Mouse (Mus musculus) cerebellum, adult 11-12 months (tissue): ENCODE measurements at regions not wholly inside any gene's neighbourhood (a gene's known extent, or its start where the extent isn't known, plus 50 kb on each side); places are given as distances from the start of the nearest gene placed in this dataset.
"Not testable (repeated sequence)": the region's sequence is repeated elsewhere in the genome, so short reads cannot be mapped to it uniquely, and the experiment has no call there.

Experiments used
- DNase-seq: peaks from one replicate; pipeline ENCODE4 v3.0.0; 2022

- no peak for DNase-seq
These were observed 694.9 kb upstream of the Map3k7 start for GRCm38 (mm10) chr4:31268825-31269495.

GRCm38 (mm10) chr4:31274131-31274530 lies 689.8 kb upstream of the Map3k7 start:
- DNase-seq, result no peak

- no peak for DNase-seq
These were observed 673.5 kb upstream of the Map3k7 start for GRCm38 (mm10) chr4:31290301-31290975.

- no peak for DNase-seq
These were observed 670.1 kb upstream of the Map3k7 start for GRCm38 (mm10) chr4:31293752-31294151.

- no peak for DNase-seq
These were observed 666.0 kb upstream of the Map3k7 start for GRCm38 (mm10) chr4:31297848-31298247.

GRCm38 (mm10) chr4:31319269-31319668 lies 644.6 kb upstream of the Map3k7 start:
- no peak for DNase-seq

- DNase-seq, result no peak
These were observed 643.0 kb upstream of the Map3k7 start for GRCm38 (mm10) chr4:31320734-31321507.

GRCm38 (mm10) chr4:31323816-31324215 lies 640.1 kb upstream of the Map3k7 start:
- DNase-seq, result no peak

- no peak for DNase-seq
These were observed 635.1 kb upstream of the Map3k7 start for GRCm38 (mm10) chr4:31328798-31329197.

- DNase-seq, result no peak
These were observed 632.8 kb upstream of the Map3k7 start for GRCm38 (mm10) chr4:31331053-31331452.

GRCm38 (mm10) chr4:31335686-31336085 lies 628.2 kb upstream of the Map3k7 start:
- DNase-seq, result no peak

- DNase-seq, result no peak
These were observed 625.9 kb upstream of the Map3k7 start for GRCm38 (mm10) chr4:31337980-31338379.

GRCm38 (mm10) chr4:31343312-31344248 lies 620.3 kb upstream of the Map3k7 start:
- no peak for DNase-seq

GRCm38 (mm10) chr4:31354046-31354445 lies 609.9 kb upstream of the Map3k7 start:
- not testable (repeated sequence) for DNase-seq

GRCm38 (mm10) chr4:31354953-31355352 lies 608.9 kb upstream of the Map3k7 start:
- DNase-seq, result no peak

GRCm38 (mm10) chr4:31366172-31366571 lies 597.7 kb upstream of the Map3k7 start:
- DNase-seq, result no peak

- DNase-seq, result no peak
These were observed 596.9 kb upstream of the Map3k7 start for GRCm38 (mm10) chr4:31367031-31367430.

GRCm38 (mm10) chr4:31370062-31370461 lies 593.8 kb upstream of the Map3k7 start:
- no peak for DNase-seq

GRCm38 (mm10) chr4:31381069-31381969 lies 582.6 kb upstream of the Map3k7 start:
- no peak for DNase-seq

GRCm38 (mm10) chr4:31392932-31393632 lies 570.8 kb upstream of the Map3k7 start:
- DNase-seq, result no peak

GRCm38 (mm10) chr4:31395538-31395937 lies 568.4 kb upstream of the Map3k7 start:
- DNase-seq, result no peak
